Mouse (Mus musculus) granulocyte monocyte progenitor cell, adult 5-6 weeks (primary cell): ENCODE data around the gene Rps6ka5. TPM values are rescaled to one million over a fixed set of nuclear protein-coding genes. Genes with fewer than 3 reads are reported as not detected.

Experiments
- ATAC-seq: replicated peaks from 2 replicates; pipeline ENCODE4 v1.8.0; 2016; ENCODE audit warnings: mild to moderate bottlenecking, moderate TSS enrichment, inconsistent platforms; ENCODE audit not compliant: poor library complexity, severe bottlenecking
- total RNA-seq, 2 experiments: library from RNA; stranded (forward) in 1 of 2; stranded (reverse) in 1 of 2; fragments of 200-712, 200-1000 nt in 1 of 2; fragments of >200 nt in 1 of 2; fragmentation: Nextera tagmentation in 1 of 2; gene quantifications; 2 replicates each; pipeline ENCODE4 v1.2.3; 2014 to 2017

Rps6ka5 gene
- total RNA-seq (2014; fragmentation: Nextera tagmentation): 22.1 and 24.8 TPM in 2 replicates
- 34.5 and 40.2 TPM in 2 replicates for total RNA-seq (2017)

- ATAC-seq: no peak
These were observed at the start of gene Rps6ka5 for GRCm38 (mm10) chr12:100726651-100727050. TSS of gene Rps6ka5 (minus strand) at chr12:100726983.

DNA sequence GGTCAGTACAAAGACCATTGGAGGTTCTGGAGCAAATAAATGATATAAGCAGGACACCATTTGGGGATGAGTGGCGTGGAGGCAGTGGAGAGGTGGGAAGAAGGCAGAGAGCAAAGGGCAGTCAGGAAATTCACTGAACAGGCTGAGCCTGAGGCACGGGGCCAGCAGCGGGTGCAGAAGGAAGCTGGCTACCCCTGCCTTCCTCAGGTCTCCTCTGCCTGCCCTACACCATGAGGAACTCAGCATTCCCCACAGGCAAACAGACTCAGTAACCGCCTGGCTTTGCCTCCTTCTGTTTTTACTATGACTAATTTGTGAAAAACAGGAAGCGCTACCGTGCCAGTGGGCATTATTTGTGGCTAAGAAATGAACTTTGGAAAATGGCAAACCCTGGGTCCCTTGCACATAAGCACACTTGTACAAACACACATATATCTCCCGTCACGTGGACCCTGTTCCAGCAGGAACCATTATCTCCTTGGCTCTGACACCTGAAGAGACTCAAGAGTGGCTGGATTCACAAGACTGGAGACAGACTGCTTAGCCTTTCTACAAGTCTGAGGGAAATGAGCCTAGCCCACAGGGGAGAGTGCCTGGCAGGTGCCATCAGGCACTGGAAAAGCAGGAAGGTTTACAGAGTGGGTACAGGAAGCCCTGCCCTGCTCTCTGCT is 49.3 kb upstream of the Rps6ka5 start:
- ATAC-seq: peak; percentile 56

GRCm38 (mm10) chr12:100775291-100775690 is 48.5 kb upstream of the Rps6ka5 start:
- no peak for ATAC-seq

GRCm38 (mm10) chr12:100774756-100775155 is 48.0 kb upstream of the Rps6ka5 start:
- no peak for ATAC-seq

GRCm38 (mm10) chr12:100772230-100772984 is 45.6 kb upstream of the Rps6ka5 start:
- ATAC-seq: peak; percentile 13; the same call in 1 of the 2 replicates

DNA sequence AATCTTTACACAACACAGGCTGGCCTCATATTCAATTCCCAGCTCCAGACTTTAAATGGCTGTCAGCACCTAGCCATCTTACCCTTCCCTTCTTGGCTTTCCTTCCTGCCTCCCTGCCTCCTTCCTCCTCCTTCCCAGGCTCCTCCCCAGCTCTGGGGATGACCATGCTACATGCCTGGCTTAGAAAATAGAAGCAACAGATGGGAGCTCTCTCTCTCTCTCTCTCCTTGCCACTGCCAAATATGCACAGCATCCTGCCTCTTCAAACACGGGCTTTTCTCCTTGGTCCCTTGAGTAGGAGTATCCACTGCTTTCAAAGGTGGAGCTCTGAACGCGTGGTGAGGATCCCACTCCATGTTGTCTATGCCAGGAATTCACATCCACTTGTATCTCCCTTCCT is 44.0 kb upstream of the Rps6ka5 start:
- ATAC-seq: no peak

GRCm38 (mm10) chr12:100769871-100770270 is 43.1 kb upstream of the Rps6ka5 start:
- ATAC-seq: no peak

DNA sequence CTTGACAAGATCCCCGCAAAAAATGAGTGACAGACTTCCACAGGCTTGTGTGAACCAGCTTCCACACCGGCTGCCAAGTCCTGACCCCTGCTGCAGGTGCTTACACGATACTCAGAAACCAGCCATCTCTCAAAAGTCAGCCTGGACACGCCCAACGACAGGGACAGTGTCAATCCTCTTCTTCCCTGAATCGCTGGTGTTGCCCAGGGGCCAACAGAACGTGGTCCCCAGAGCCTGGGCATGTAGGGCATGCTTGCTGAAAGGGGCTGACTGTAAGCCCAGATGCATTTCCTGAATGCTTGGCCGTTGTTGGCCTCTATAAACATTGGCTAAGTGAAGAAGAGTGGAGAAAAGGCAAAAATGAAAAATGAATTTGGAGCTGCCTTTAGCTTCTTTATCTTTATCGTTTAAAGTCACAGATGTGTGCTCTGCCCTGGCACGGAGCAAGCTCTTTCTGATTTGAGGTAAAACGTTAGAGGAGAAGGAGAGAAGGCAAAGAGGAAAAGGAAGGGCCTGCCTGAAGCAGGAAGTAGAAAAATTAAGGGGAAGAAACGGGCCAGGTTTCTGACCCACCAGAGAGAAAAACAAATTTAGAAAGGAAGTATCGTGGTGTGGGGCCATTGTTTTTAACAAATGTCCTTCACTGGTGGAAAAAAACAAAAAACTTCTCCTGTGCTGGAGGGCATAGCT is 37.7 kb upstream of the Rps6ka5 start:
- ATAC-seq: peak; percentile 67

- ATAC-seq: no peak
These were observed 36.1 kb upstream of the Rps6ka5 start for GRCm38 (mm10) chr12:100762663-100763425.

DNA sequence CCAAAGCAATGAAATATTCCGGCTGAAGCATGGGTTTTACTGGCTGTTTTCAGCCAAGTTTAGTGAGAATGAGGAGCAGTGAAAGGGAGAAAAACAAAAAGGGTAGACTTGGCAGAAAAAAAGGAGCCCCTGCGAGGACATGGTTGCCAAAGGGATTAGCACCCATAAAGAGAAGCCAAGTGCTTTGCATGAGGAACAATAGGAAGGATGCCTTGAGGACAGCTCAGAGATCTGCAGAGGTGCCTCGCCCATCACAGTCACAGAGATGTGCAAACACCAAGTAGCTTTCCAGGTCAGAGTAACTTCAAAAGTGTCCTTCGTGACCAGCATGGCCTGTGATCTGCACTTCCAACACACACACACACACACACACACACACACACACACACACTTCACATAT is 30.6 kb upstream of the Rps6ka5 start:
- no peak for ATAC-seq

- peak; percentile 62 for ATAC-seq
These were observed 26.9 kb upstream of the Rps6ka5 start for GRCm38 (mm10) chr12:100753716-100754115.

DNA sequence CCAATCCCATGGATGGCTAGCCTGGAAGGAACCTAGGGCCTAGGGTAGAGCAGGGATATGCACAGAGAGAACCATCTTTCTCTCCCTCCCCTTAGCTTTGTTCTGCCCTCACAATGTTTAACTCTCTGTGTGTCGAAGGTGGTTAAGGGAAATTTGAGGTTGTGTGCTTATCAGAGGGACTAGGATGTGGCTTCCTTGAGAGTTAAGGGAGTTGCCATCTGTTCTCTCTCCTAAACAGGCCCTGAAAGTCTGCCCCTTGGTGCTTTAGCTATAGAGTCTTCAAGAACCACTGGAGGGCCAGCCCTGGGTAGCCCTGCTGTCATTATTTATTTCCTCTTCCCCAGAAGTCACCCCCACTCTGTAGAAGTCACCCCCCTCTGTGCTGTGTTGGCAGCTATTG is 26.2 kb upstream of the Rps6ka5 start:
- peak; percentile 9; the same call in 1 of the 2 replicates for ATAC-seq

GRCm38 (mm10) chr12:100742468-100742867 is 15.7 kb upstream of the Rps6ka5 start:
- ATAC-seq: no peak

DNA sequence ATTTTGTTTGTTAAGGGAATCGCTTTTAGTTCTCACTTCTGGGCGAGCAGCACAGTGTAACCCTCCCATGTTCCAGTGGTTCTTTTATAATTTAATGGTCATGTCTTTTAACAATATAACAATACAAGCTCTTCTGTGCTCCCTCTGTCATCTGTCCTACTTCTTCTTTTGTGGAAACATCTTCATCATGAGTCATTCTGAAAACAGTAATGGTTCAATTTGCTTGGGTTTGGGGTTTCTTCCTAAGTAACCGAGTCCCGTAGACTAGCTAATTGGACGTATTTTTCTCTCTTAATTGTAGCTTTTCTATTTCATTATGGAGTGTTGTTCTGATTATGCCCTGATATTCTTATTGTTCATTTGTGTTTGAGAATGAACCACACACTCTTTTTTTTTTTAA is 13.5 kb upstream of the Rps6ka5 start:
- ATAC-seq: peak; percentile 67

GRCm38 (mm10) chr12:100739011-100739570 is 12.3 kb upstream of the Rps6ka5 start:
- no peak for ATAC-seq

DNA sequence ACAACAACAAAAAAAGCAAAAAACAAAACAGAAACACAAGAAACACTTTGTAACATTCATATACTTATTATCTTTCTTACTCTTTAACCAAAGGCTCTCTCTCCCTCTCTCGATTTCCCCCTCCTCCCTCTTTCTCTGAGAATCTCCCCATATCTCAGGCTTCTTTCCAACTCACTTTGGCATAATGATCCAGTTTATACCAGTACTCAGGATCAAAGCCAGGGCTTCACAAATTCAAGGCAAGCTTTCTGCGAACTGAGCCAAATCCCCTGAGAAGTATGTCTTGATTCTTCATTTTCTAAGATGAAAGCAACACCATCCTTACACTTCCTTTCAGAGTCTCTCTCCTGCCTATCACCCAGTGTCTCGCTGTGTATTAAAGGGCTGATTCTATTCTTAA is 11.7 kb upstream of the Rps6ka5 start:
- no peak for ATAC-seq

- ATAC-seq: no peak
These were observed 8.8 kb upstream of the Rps6ka5 start for GRCm38 (mm10) chr12:100735581-100735980.

DNA sequence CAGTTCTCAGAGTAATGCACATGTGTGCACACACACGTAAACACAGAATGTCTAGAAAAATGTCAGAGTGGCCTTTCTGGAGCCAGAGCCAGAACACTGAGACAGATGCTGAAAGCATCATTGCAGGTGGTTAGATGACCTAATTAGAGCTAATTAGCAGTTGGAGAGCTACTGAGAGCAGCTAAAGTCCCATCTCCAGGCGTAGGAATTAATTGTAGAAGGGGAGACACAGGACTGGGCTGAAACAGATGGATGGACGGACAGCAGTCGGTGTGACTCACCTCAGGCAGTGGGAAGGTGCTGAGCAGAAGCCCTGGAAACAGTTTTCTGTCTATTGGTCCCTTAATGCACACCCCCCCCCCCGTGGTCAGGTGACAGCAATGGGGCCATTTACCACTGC is 8.4 kb upstream of the Rps6ka5 start:
- no peak for ATAC-seq

- peak; percentile 36 for ATAC-seq
These were observed 2.1 kb upstream of the Rps6ka5 start for GRCm38 (mm10) chr12:100728646-100729485.
